Mouse (Mus musculus): ENCODE measurements around the gene Cbfa2t2. TPM values are rescaled to one million over a fixed set of nuclear protein-coding genes. Genes with fewer than 3 reads are reported as not detected.

Gene Cbfa2t2
- polyA plus RNA-seq, 1 experiment: 7.5 TPM

- Histone ChIP-seq H3K4me2 (ENCODE audit: low read depth) (no peak overlapping the region), H3K79me2 (ENCODE audit: control insufficient read depth, insufficient read depth) (no peaks in the 10 kb centered on the region), H3K36me3 (ENCODE audit: control insufficient read depth, insufficient read depth) (no peaks in the 10 kb centered on the region), H3K4me3 (no peak overlapping the region), H3K27me3 (ENCODE audit: control insufficient read depth, insufficient read depth, insufficient read length) (no peaks in the 10 kb centered on the region), H3ac (ENCODE audit: control insufficient read depth, insufficient read length) (no peak overlapping the region)
- TF ChIP-seq TCF3 (IDR thresholded peaks at IDR 0.05; ENCODE audit: insufficient read length, low read depth) (no peak), POLR2A (IDR thresholded peaks at IDR 0.05; ENCODE audit: insufficient read length, low read depth) (no peak), POLR2AphosphoS2 (IDR thresholded peaks at IDR 0.05; ENCODE audit: insufficient read length, low read depth) (no peak), TCF12 (IDR thresholded peaks at IDR 0.05; ENCODE audit: insufficient read depth, poor library complexity, severe bottlenecking) (no peak), E2F4 (IDR thresholded peaks at IDR 0.05; ENCODE audit: insufficient read depth) (no peak), CEBPB (IDR thresholded peaks at IDR 0.05; ENCODE audit: insufficient read depth, poor library complexity, severe bottlenecking) (no peak), MAX (IDR thresholded peaks at IDR 0.05; ENCODE audit: low read depth) (no peak), REST (IDR thresholded peaks at IDR 0.05; ENCODE audit: insufficient read depth, insufficient read length) (no peak), MYOD1 (IDR thresholded peaks at IDR 0.05; ENCODE audit: control insufficient read depth in 1 of 3, insufficient read length in 2 of 3, low read depth in 2 of 3) (no peak), SRF (IDR thresholded peaks at IDR 0.05; ENCODE audit: control insufficient read depth, insufficient read length, low read depth) (no peak), USF1 (IDR thresholded peaks at IDR 0.05; ENCODE audit: low read depth) (no peak), MYOG (IDR thresholded peaks at IDR 0.05; ENCODE audit: control insufficient read depth in 1 of 3, insufficient read depth in 1 of 3, insufficient read length in 2 of 3, low read depth in 2 of 3) (no peak)
These were observed 9.1 kb upstream of the Cbfa2t2 start for GRCm38 (mm10) chr2:154426905-154427852.

GRCm38 (mm10) chr2:154427853-154428360 lies 8.4 kb upstream of the Cbfa2t2 start:
- H3K36me3 ChIP-seq (ENCODE audit: control insufficient read depth, insufficient read depth): no peaks in the 10 kb centered on the region
- no peak overlapping the region for H3K4me2 ChIP-seq (ENCODE audit: low read depth)
- H3K27me3 ChIP-seq (ENCODE audit: control insufficient read depth, insufficient read depth, insufficient read length): no peaks in the 10 kb centered on the region
- no peaks in the 10 kb centered on the region for H3K79me2 ChIP-seq (ENCODE audit: control insufficient read depth, insufficient read depth)
- no peak overlapping the region for H3K4me3 ChIP-seq
- H3ac ChIP-seq (ENCODE audit: control insufficient read depth, insufficient read length): no peak overlapping the region
- TF ChIP-seq USF1 (IDR thresholded peaks at IDR 0.05; ENCODE audit: low read depth) (no peak), MAX (IDR thresholded peaks at IDR 0.05; ENCODE audit: low read depth) (no peak), MYOD1 (IDR thresholded peaks at IDR 0.05; ENCODE audit: control insufficient read depth in 1 of 3, insufficient read length in 2 of 3, low read depth in 2 of 3) (no peak), E2F4 (IDR thresholded peaks at IDR 0.05; ENCODE audit: insufficient read depth) (no peak), POLR2AphosphoS2 (IDR thresholded peaks at IDR 0.05; ENCODE audit: insufficient read length, low read depth) (no peak), MYOG (IDR thresholded peaks at IDR 0.05; ENCODE audit: control insufficient read depth in 1 of 3, insufficient read depth in 1 of 3, insufficient read length in 2 of 3, low read depth in 2 of 3) (no peak), TCF12 (IDR thresholded peaks at IDR 0.05; ENCODE audit: insufficient read depth, poor library complexity, severe bottlenecking) (no peak), SRF (IDR thresholded peaks at IDR 0.05; ENCODE audit: control insufficient read depth, insufficient read length, low read depth) (no peak), TCF3 (IDR thresholded peaks at IDR 0.05; ENCODE audit: insufficient read length, low read depth) (no peak)

- Histone ChIP-seq H3K27me3 (ENCODE audit: control insufficient read depth, insufficient read depth, insufficient read length) (no peaks in the 10 kb centered on the region), H3K4me2 (ENCODE audit: low read depth) (no peak overlapping the region), H3K4me3 (no peak overlapping the region), H3K36me3 (ENCODE audit: control insufficient read depth, insufficient read depth) (no peaks in the 10 kb centered on the region), H3K79me2 (ENCODE audit: control insufficient read depth, insufficient read depth) (no peaks in the 10 kb centered on the region), H3ac (ENCODE audit: control insufficient read depth, insufficient read length) (no peak overlapping the region)
- TF ChIP-seq REST (IDR thresholded peaks at IDR 0.05; ENCODE audit: insufficient read depth, insufficient read length): no peak
These were observed 5.7 kb upstream of the Cbfa2t2 start for GRCm38 (mm10) chr2:154430566-154430965.

GRCm38 (mm10) chr2:154432696-154433095 lies 3.6 kb upstream of the Cbfa2t2 start:
- Histone ChIP-seq H3ac (ENCODE audit: control insufficient read depth, insufficient read length) (no peak overlapping the region), H3K4me2 (ENCODE audit: low read depth) (no peak overlapping the region), H3K79me2 (ENCODE audit: control insufficient read depth, insufficient read depth) (peaks cover 11% of the 10 kb centered on the region), H3K4me3 (no peak overlapping the region), H3K36me3 (ENCODE audit: control insufficient read depth, insufficient read depth) (no peaks in the 10 kb centered on the region), H3K27me3 (ENCODE audit: control insufficient read depth, insufficient read depth, insufficient read length) (no peaks in the 10 kb centered on the region)
- TF ChIP-seq MYOD1 (IDR thresholded peaks at IDR 0.05; ENCODE audit: control insufficient read depth in 1 of 3, insufficient read length in 2 of 3, low read depth in 2 of 3): no peak

GRCm38 (mm10) chr2:154433391-154433790 lies 2.9 kb upstream of the Cbfa2t2 start:
- Histone ChIP-seq H3ac (ENCODE audit: control insufficient read depth, insufficient read length) (no peak overlapping the region), H3K4me3 (no peak overlapping the region), H3K4me2 (ENCODE audit: low read depth) (no peak overlapping the region), H3K27me3 (ENCODE audit: control insufficient read depth, insufficient read depth, insufficient read length) (no peaks in the 10 kb centered on the region), H3K36me3 (ENCODE audit: control insufficient read depth, insufficient read depth) (no peaks in the 10 kb centered on the region), H3K79me2 (ENCODE audit: control insufficient read depth, insufficient read depth) (peaks cover 18% of the 10 kb centered on the region)
- TF ChIP-seq USF1 (IDR thresholded peaks at IDR 0.05; ENCODE audit: low read depth) (peak; percentile 69), E2F4 (IDR thresholded peaks at IDR 0.05; ENCODE audit: insufficient read depth) (no peak), MYOD1 (IDR thresholded peaks at IDR 0.05; ENCODE audit: control insufficient read depth in 1 of 3, insufficient read length in 2 of 3, low read depth in 2 of 3) (no peak)

Data from myocyte (in vitro differentiated cells).